Mouse (Mus musculus) stomach, postnatal 0 days (tissue): ENCODE data around the gene Hes2. TPM values are rescaled to one million over a fixed set of nuclear protein-coding genes. Genes with fewer than 3 reads are reported as not detected.

Experiments used
- ATAC-seq: fragments of 200-750 bp; cut with Nextera tagmentation; 2 replicates; pipeline ENCODE4 v1.8.0; 2017; ENCODE audit not compliant: low FRiP score, low TSS enrichment
- DNase-seq: peaks from one replicate; pipeline ENCODE4 v3.0.0-alpha.2; 2016; ENCODE audit warnings: low spot score
- H3K27ac ChIP-seq: fragments of 300-500 bp; sonication (generic); replicated peaks from 2 replicates; pipeline ENCODE4 v1.5.1; 2014; ENCODE audit warnings: mild to moderate bottlenecking, control low read depth
- H3K27me3 ChIP-seq: fragments of 300-500 bp; sonication (generic); 2 replicates; pipeline ENCODE4 v1.6.1; 2014; ENCODE audit warnings: low read length; ENCODE audit not compliant: control insufficient read depth, insufficient read depth
- H3K36me3 ChIP-seq: fragments of 300-500 bp; sonication (generic); 2 replicates; pipeline ENCODE4 v1.6.1; 2014; ENCODE audit warnings: low read length, mixed read lengths; ENCODE audit not compliant: control insufficient read depth, insufficient read depth
- H3K4me1 ChIP-seq: fragments of 300-500 bp; sonication (generic); replicated peaks from 2 replicates; pipeline ENCODE4 v1.6.1; 2014; ENCODE audit warnings: antibody characterized with exemption; ENCODE audit not compliant: control insufficient read depth, insufficient read depth
- H3K4me2 ChIP-seq: fragments of 300-500 bp; sonication (generic); replicated peaks from 2 replicates; pipeline ENCODE4 v1.6.1; 2014; ENCODE audit warnings: low read depth, mild to moderate bottlenecking, control low read depth, moderate library complexity
- H3K4me3 ChIP-seq: fragments of 300-500 bp; sonication (generic); 2 replicates; pipeline ENCODE4 v1.5.1; 2014; ENCODE audit warnings: low read depth, low read length, control low read depth
- H3K9ac ChIP-seq: fragments of 300-500 bp; sonication (generic); 2 replicates; pipeline ENCODE4 v1.6.1; 2014; ENCODE audit warnings: mild to moderate bottlenecking, low read length, control low read depth, mixed read lengths
- H3K9me3 ChIP-seq: fragments of 300-500 bp; sonication (generic); 2 replicates; pipeline ENCODE4 v1.6.1; 2016; ENCODE audit warnings: low read length; ENCODE audit not compliant: control insufficient read depth
- CTCF ChIP-seq: IDR thresholded peaks from 2 replicates; pipeline ENCODE4 v1.5.1; 2016; ENCODE audit warnings: antibody characterized with exemption, low read depth, mild to moderate bottlenecking, moderate library complexity
- EP300 ChIP-seq: optimal IDR thresholded peaks from 2 replicates; pipeline ENCODE3; 2016; ENCODE audit warnings: antibody characterized with exemption
- WGBS: fragments of 180-500 bp; shearing (Covaris S2); extraction: QIAGEN DNeasy Blood & Tissue Kit; methylation state at CpG from one replicate; pipeline ENCODE4 v1.1.7; 2014; 5-methylcytosine and 5-hydroxymethylcytosine counted together
- polyA plus RNA-seq: library from polyadenylated mRNA; unstranded; fragments of >200 nt; fragmentation: Nextera tagmentation; extraction: Ambion mirVana; gene quantifications from 2 replicates; pipeline ENCODE4 v1.2.1, GENCODE M21; 2015

Hes2 gene
- polyA plus RNA-seq, 1 experiment from 2014 or later: 0.87 TPM

- Histone ChIP-seq H3K4me3 (no peak overlapping the region), H3K27ac (no peak overlapping the region), H3K4me2 (no peak overlapping the region), H3K4me1 (no peaks in the 10 kb centered on the region), H3K9me3 (no peaks in the 10 kb centered on the region), H3K27me3 (no peaks in the 10 kb centered on the region), H3K9ac (no peak overlapping the region), H3K36me3 (no peaks in the 10 kb centered on the region)
- ATAC-seq: no peak
- WGBS: 73% methylated on average over 7 of the region's 7 CpGs
- TF ChIP-seq CTCF (no peak), EP300 (no peak)
- DNase-seq: no peak
Measured at GRCm38 (mm10) chr4:152169103-152169502, 10.4 kb downstream of the Hes2 start.

DNA sequence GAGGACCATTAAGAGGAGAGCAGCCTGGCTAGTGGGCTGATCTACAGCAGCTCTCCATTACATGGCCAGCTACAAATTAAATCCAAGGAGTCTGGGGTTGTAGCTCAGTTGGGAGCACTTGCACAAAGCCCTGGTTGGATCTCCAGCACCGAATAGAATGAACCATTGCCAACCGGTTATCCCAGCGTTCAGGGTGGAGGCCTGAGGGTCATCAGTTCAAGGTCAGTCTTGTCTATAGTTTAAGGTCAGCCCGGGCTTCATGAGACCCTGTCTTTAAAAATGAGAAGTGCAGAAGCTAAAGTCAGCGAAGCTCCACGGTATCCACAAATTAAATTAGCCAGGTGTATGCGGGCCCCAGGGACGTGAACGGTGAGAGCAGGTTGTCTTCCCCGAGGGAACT lies 11.6 kb downstream of the Hes2 start:
- H3K27ac ChIP-seq: no peak overlapping the region
- ATAC-seq (no peak), DNase-seq (no peak)
- 78% methylated on average over 10 of the region's 10 CpGs for WGBS
- H3K4me2 ChIP-seq: no peak overlapping the region
- no peaks in the 10 kb centered on the region for H3K9me3 ChIP-seq
- no peaks in the 10 kb centered on the region for H3K4me1 ChIP-seq
- no peaks in the 10 kb centered on the region for H3K36me3 ChIP-seq
- TF ChIP-seq EP300 (no peak), CTCF (no peak)
- H3K27me3 ChIP-seq: no peaks in the 10 kb centered on the region
- H3K4me3 ChIP-seq: no peak overlapping the region
- no peak overlapping the region for H3K9ac ChIP-seq

- Histone ChIP-seq H3K4me3 (no peak overlapping the region), H3K36me3 (no peaks in the 10 kb centered on the region), H3K27ac (no peak overlapping the region), H3K27me3 (no peaks in the 10 kb centered on the region), H3K4me2 (no peak overlapping the region), H3K4me1 (no peaks in the 10 kb centered on the region), H3K9me3 (no peaks in the 10 kb centered on the region), H3K9ac (no peak overlapping the region)
- TF ChIP-seq CTCF (peak; percentile 51), EP300 (no peak)
- ATAC-seq: no peak
- 79% methylated on average over 6 of the region's 6 CpGs for WGBS
- no peak for DNase-seq
Measured at GRCm38 (mm10) chr4:152171543-152171942, 12.9 kb downstream of the Hes2 start.

- WGBS: 4% methylated on average over 5 of the region's 5 CpGs
- no peak overlapping the region for H3K4me3 ChIP-seq
- TF ChIP-seq EP300: no peak
- TF ChIP-seq CTCF: peak; percentile 95
- no peak overlapping the region for H3K9ac ChIP-seq
- H3K4me1 ChIP-seq: 0 out of 2 replicates have a peak, but pooled peaks cover 2% of the 10 kb centered on the region
- ATAC-seq: no peak
- H3K9me3 ChIP-seq: no peaks in the 10 kb centered on the region
- no peaks in the 10 kb centered on the region for H3K36me3 ChIP-seq
- DNase-seq: peak; percentile 75
- no peaks in the 10 kb centered on the region for H3K27me3 ChIP-seq
- H3K27ac ChIP-seq: no peak overlapping the region
- no peak overlapping the region for H3K4me2 ChIP-seq
Measured at GRCm38 (mm10) chr4:152173041-152173440, 14.4 kb downstream of the Hes2 start.

DNA sequence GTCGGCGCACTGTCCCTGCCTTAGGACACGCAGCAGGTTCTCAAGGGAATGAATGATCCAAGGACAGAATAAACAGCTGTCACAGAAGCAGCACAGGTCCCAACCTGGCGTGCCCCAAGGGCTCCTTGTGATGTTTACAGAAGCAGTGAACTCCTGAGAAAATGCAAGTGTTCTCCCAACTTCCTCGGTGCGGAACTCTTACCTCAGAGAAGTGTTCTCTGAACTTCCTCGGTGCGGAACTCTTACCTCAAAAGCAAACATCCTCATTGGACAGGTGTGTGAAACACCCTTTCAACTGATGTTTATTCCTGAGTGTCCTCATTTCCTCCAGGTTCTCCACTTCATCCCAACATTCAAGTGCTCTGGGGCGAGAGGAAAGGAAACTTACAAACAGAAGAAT lies 15.3 kb downstream of the Hes2 start:
- 63% methylated on average over 9 of the region's 9 CpGs for WGBS
- no peak for TF ChIP-seq EP300
- Histone ChIP-seq H3K4me2 (no peak overlapping the region), H3K9ac (no peak overlapping the region), H3K4me3 (no peak overlapping the region), H3K9me3 (no peaks in the 10 kb centered on the region), H3K27ac (no peak overlapping the region), H3K27me3 (no peaks in the 10 kb centered on the region), H3K4me1 (0 out of 2 replicates have a peak, but pooled peaks cover 5% of the 10 kb centered on the region), H3K36me3 (no peaks in the 10 kb centered on the region)
- DNase-seq (no peak), ATAC-seq (no peak)

DNA sequence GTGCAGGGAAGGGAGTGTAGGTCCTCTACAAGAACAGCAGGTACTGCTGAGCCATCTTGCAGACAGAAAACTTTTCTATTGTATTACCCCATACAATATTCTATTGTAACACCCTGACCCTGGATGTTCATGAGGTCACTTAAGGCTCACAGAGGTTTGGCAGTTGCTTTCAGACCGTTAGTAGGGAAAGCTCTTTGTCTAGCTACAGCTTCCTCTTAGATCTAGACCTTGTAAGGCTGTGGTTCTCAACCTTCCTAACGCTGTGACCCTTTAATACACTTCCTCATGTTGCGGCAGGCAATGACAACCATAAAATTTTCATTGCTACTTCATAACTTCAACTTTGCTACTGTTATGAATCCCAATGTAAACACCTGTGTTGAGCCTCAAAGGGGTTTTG lies 18.0 kb downstream of the Hes2 start:
- H3K4me3 ChIP-seq: no peak overlapping the region
- 0 out of 2 replicates have a peak, but pooled peaks cover 5% of the 10 kb centered on the region for H3K4me1 ChIP-seq
- TF ChIP-seq EP300: no peak
- TF ChIP-seq CTCF: no peak
- H3K4me2 ChIP-seq: no peak overlapping the region
- no peak overlapping the region for H3K9ac ChIP-seq
- H3K27ac ChIP-seq: no peak overlapping the region
- WGBS: 77% methylated on average over 3 of the region's 3 CpGs
- no peak for ATAC-seq
- H3K27me3 ChIP-seq: no peaks in the 10 kb centered on the region
- no peak for DNase-seq
- no peaks in the 10 kb centered on the region for H3K36me3 ChIP-seq
- H3K9me3 ChIP-seq: no peaks in the 10 kb centered on the region
